Mouse (Mus musculus): ENCODE results near the gene Lrch3.

DNA sequence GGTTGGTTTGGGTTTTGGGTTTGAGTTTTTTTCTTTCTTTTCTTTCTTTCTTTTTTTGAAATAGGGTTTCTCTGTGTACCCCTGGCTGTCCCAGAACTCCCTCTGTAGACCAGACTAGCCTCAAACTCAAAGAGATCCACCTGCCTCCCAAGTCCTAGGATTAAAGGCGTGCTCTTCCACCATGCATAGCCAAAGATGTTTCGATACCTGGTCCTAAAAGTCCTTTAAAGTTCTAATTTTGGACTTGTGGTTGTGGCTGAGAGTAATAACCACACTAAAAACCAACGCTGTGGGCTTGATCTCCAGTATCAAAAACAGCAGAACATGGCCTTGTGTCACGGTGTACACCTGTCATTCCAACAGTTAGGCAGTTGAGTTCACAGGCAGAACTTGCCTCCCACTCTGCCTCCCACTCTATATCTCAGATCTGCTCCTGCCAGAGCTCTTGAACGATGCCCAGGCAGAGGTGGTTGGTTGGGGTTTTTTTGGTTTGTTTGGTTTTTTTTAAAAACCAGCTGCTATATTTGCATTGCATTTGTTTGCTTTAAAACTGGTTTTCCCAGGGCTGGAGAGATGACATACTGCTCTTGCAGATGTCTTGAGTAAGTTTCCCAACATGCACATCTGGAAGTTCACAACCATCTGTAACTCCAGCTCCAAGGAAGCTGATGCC is 103.9 kb downstream of the Lrch3 start:
- TF ChIP-seq CTCF (IDR thresholded peaks at IDR 0.05; ENCODE audit: low read depth, low read length) (no peak), GATA1 (IDR thresholded peaks at IDR 0.05; ENCODE audit: borderline replicate concordance, low read length) (no peak), TAL1 (conservative IDR thresholded peaks at IDR 0.05; ENCODE audit: low read depth, low read length) (no peak)
